Mouse (Mus musculus) MEL (cell line): ENCODE measurements around the gene Ms4a4a. TPM values are rescaled to one million over a fixed set of nuclear protein-coding genes. Genes with fewer than 3 reads are reported as not detected.

ENCODE experiments used
- DNase-seq: peaks from one replicate; pipeline ENCODE4 v3.0.0; 2011; ENCODE audit warnings: low read depth, low spot score
- H3K27ac ChIP-seq: 2 replicates; pipeline ENCODE4 v1.5.1; 2012; ENCODE audit warnings: low read depth, mild to moderate bottlenecking, control low read depth, low read length, moderate library complexity; ENCODE audit not compliant: control insufficient read depth
- H3K27me3 ChIP-seq, 2 experiments: fragments of 150-350 bp in 1 of 2; sonication (generic) in 1 of 2; 2 replicates each; pipeline ENCODE4 v1.6.1; 2012; ENCODE audit warnings: low read length in 2 of 2, mild to moderate bottlenecking in 2 of 2, improper control_type of control experiment in 1 of 2, moderate library complexity in 1 of 2; ENCODE audit not compliant: insufficient read depth in 2 of 2, control insufficient read depth in 1 of 2
- H3K36me3 ChIP-seq, 2 experiments: 2 replicates each; pipeline ENCODE4 v1.6.1; 2012 to 2014; ENCODE audit warnings: low read length in 2 of 2, improper control_type of control experiment in 1 of 2, inconsistent platforms in 1 of 2, mild to moderate bottlenecking in 1 of 2; ENCODE audit not compliant: insufficient read depth in 2 of 2, control insufficient read depth in 1 of 2
- H3K4me1 ChIP-seq, 2 experiments: fragments of 150-350 bp in 1 of 2; sonication (generic) in 1 of 2; 2 replicates each; pipeline ENCODE4 v1.6.1; 2012; ENCODE audit warnings: low read length in 2 of 2, improper control_type of control experiment in 1 of 2, mild to moderate bottlenecking in 1 of 2; ENCODE audit not compliant: insufficient read depth in 2 of 2, control insufficient read depth in 1 of 2
- H3K4me3 ChIP-seq, 2 experiments: fragments of 150-350 bp in 1 of 2; sonication (generic) in 1 of 2; 2 replicates each; pipeline ENCODE4 v1.5.1; 2012; ENCODE audit warnings: low read depth in 2 of 2, low read length in 2 of 2, mild to moderate bottlenecking in 2 of 2, moderate library complexity in 2 of 2, control low read depth in 1 of 2, improper control_type of control experiment in 1 of 2; ENCODE audit not compliant: control insufficient read depth in 1 of 2, insufficient read depth in 1 of 2
- H3K79me2 ChIP-seq: 2 replicates; pipeline ENCODE4 v1.6.1; 2012; ENCODE audit warnings: mild to moderate bottlenecking, low read length, moderate library complexity; ENCODE audit not compliant: control insufficient read depth, poor library complexity, insufficient read depth
- H3K9ac ChIP-seq: 2 replicates; pipeline ENCODE4 v1.6.1; 2012; ENCODE audit warnings: low read depth, mild to moderate bottlenecking, control low read depth, low read length, moderate library complexity; ENCODE audit not compliant: control insufficient read depth, poor library complexity, severe bottlenecking
- H3K9me3 ChIP-seq: fragments of 150-350 bp; sonication (generic); replicated peaks from 2 replicates; pipeline ENCODE4 v1.6.1; 2012; ENCODE audit warnings: mild to moderate bottlenecking, low read length, improper control_type of control experiment, moderate library complexity; ENCODE audit not compliant: insufficient read depth
- BHLHE40 ChIP-seq: IDR thresholded peaks from 2 replicates; pipeline ENCODE4 v1.6.1; 2012; ENCODE audit warnings: low read depth, mild to moderate bottlenecking, inconsistent platforms, low read length, improper control_type of control experiment, borderline replicate concordance
- CHD2 ChIP-seq: IDR thresholded peaks from 2 replicates; pipeline ENCODE4 v1.6.1; 2011; ENCODE audit warnings: low read length, improper control_type of control experiment
- E2F4 ChIP-seq: IDR thresholded peaks from 2 replicates; pipeline ENCODE4 v1.6.1; 2011; ENCODE audit warnings: low read depth, low read length, improper control_type of control experiment, borderline replicate concordance
- ELF1 ChIP-seq: IDR thresholded peaks from 2 replicates; pipeline ENCODE4 v1.6.1; 2014; ENCODE audit warnings: low read depth, mild to moderate bottlenecking, inconsistent platforms, low read length, improper control_type of control experiment, moderate library complexity
- GATA1 ChIP-seq: IDR thresholded peaks from 2 replicates; pipeline ENCODE4 v1.6.1; 2011; ENCODE audit warnings: low read depth, low read length, improper control_type of control experiment
- KAT2A ChIP-seq: conservative IDR thresholded peaks from 2 replicates; pipeline ENCODE4 v1.6.1; 2012; ENCODE audit warnings: low read depth, low read length, improper control_type of control experiment, inconsistent platforms
- MAX ChIP-seq: IDR thresholded peaks from 2 replicates; pipeline ENCODE4 v1.6.1; 2011; ENCODE audit warnings: low read length, improper control_type of control experiment
- MEF2A ChIP-seq: IDR thresholded peaks from 2 replicates; pipeline ENCODE4 v1.6.1; 2014; ENCODE audit warnings: low read depth, mild to moderate bottlenecking, inconsistent platforms, low read length, improper control_type of control experiment; ENCODE audit not compliant: poor library complexity, insufficient replicate concordance, severe bottlenecking; ENCODE audit errors: extremely low read depth
- MYB ChIP-seq: IDR thresholded peaks from 2 replicates; pipeline ENCODE4 v1.6.1; 2011; ENCODE audit warnings: mild to moderate bottlenecking, low read depth, low read length, improper control_type of control experiment
- MYC ChIP-seq: IDR thresholded peaks from 2 replicates; pipeline ENCODE4 v1.6.1; 2011; ENCODE audit warnings: low read depth, mild to moderate bottlenecking, low read length, improper control_type of control experiment, moderate library complexity
- NELFE ChIP-seq: IDR thresholded peaks from 2 replicates; pipeline ENCODE4 v1.6.1; 2011; ENCODE audit warnings: low read depth, low read length, improper control_type of control experiment
- NRF1 ChIP-seq: IDR thresholded peaks from 2 replicates; pipeline ENCODE4 v1.6.1; 2014; ENCODE audit warnings: low read depth, mild to moderate bottlenecking, inconsistent platforms, low read length, improper control_type of control experiment, moderate library complexity; ENCODE audit not compliant: poor library complexity, insufficient read depth, severe bottlenecking
- POLR2A ChIP-seq, 2 experiments: IDR thresholded peaks; 2 replicates each; pipeline ENCODE4 v1.6.1; 2011 to 2012; ENCODE audit warnings: low read length in 2 of 2, mild to moderate bottlenecking in 2 of 2, control low read depth in 1 of 2, improper control_type of control experiment in 1 of 2, low read depth in 1 of 2, moderate library complexity in 1 of 2; ENCODE audit not compliant: control insufficient read depth in 1 of 2, insufficient read depth in 1 of 2, poor library complexity in 1 of 2
- POLR2AphosphoS2 ChIP-seq: IDR thresholded peaks from 2 replicates; pipeline ENCODE4 v1.6.1; 2011; ENCODE audit warnings: low read length, improper control_type of control experiment
- TAL1 ChIP-seq: IDR thresholded peaks from 2 replicates; pipeline ENCODE4 v1.6.1; 2012; ENCODE audit warnings: mild to moderate bottlenecking, inconsistent platforms, low read length, moderate library complexity, mixed read lengths
- TBP ChIP-seq: IDR thresholded peaks from 2 replicates; pipeline ENCODE4 v1.8.0; 2011; ENCODE audit warnings: low read depth, low read length, improper control_type of control experiment
- UBTF ChIP-seq: IDR thresholded peaks from 2 replicates; pipeline ENCODE4 v1.6.1; 2012; ENCODE audit warnings: low read depth, mild to moderate bottlenecking, inconsistent platforms, low read length, improper control_type of control experiment, moderate library complexity, borderline replicate concordance; ENCODE audit not compliant: insufficient read depth
- USF1 ChIP-seq: IDR thresholded peaks from 2 replicates; pipeline ENCODE4 v1.6.1; 2014; ENCODE audit warnings: low read depth, mild to moderate bottlenecking, inconsistent platforms, low read length, improper control_type of control experiment, moderate library complexity
- USF2 ChIP-seq, 2 experiments: IDR thresholded peaks; 2 replicates each; pipeline ENCODE4 v1.6.1; 2011 to 2012; ENCODE audit warnings: improper control_type of control experiment in 2 of 2, low read length in 2 of 2, borderline replicate concordance in 1 of 2, inconsistent platforms in 1 of 2, low read depth in 1 of 2, mild to moderate bottlenecking in 1 of 2; ENCODE audit not compliant: insufficient read depth in 1 of 2
- ZC3H11A ChIP-seq: IDR thresholded peaks from 2 replicates; pipeline ENCODE4 v1.6.1; 2012; ENCODE audit warnings: low read depth, mild to moderate bottlenecking, inconsistent platforms, low read length, improper control_type of control experiment
- ZKSCAN1 ChIP-seq: IDR thresholded peaks from 2 replicates; pipeline ENCODE4 v1.6.1; 2012; ENCODE audit warnings: low read depth, mild to moderate bottlenecking, inconsistent platforms, low read length, improper control_type of control experiment, moderate library complexity
- ZNF384 ChIP-seq: IDR thresholded peaks from 2 replicates; pipeline ENCODE4 v1.6.1; 2012; ENCODE audit warnings: low read depth, mild to moderate bottlenecking, inconsistent platforms, low read length, improper control_type of control experiment
- polyA plus RNA-seq, 2 experiments: library from polyadenylated mRNA; stranded (reverse) in 1 of 2; unstranded in 1 of 2; fragments of >175 nt in 1 of 2; fragments of >200 nt in 1 of 2; gene quantifications; 2 replicates each; pipeline versions ENCODE4 v1.2.1 to v1.2.4; 2012; ENCODE audit warnings: low replicate concordance in 2 of 2, low read depth in 1 of 2; ENCODE audit not compliant: insufficient read length in 2 of 2, insufficient read depth in 1 of 2, missing spikeins in 1 of 2
- total RNA-seq: library from RNA; depleted of rRNA; stranded (reverse); fragments of 300-350 nt; gene quantifications from 2 replicates; pipeline ENCODE4 v1.2.3, GENCODE M21; 2012

The Ms4a4a gene
- total and polyA plus RNA-seq, 3 experiments, result not detected

- H3K9me3 ChIP-seq, result no peaks in the 10 kb centered on the region
- no peak overlapping the region for H3K27ac ChIP-seq
- H3K4me3 ChIP-seq, result no peak overlapping the region
- H3K9ac ChIP-seq, result no peak overlapping the region
- H3K79me2 ChIP-seq, result no peaks in the 10 kb centered on the region
- H3K4me1 ChIP-seq, result no peaks in the 10 kb centered on the region
- DNase-seq, result no peak
- TF ChIP-seq ELF1 (no peak), ZNF384 (no peak), USF2 (IDR thresholded peaks at IDR 0.05; ENCODE audit: borderline replicate concordance in 1 of 2, insufficient read depth in 1 of 2, low read depth in 1 of 2, low read length in 2 of 2) (no peak), ZKSCAN1 (no peak), UBTF (no peak), MEF2A (no peak), POLR2AphosphoS2 (no peak), NELFE (no peak), MYB (no peak), ZC3H11A (no peak)
- no peaks in the 10 kb centered on the region for H3K27me3 ChIP-seq
- no peaks in the 10 kb centered on the region for H3K36me3 ChIP-seq
Measured at GRCm38 (mm10) chr19:11408591-11408990, 33.3 kb downstream of the Ms4a4a start.

- no peak overlapping the region for H3K9ac ChIP-seq
- H3K27me3 ChIP-seq, result no peaks in the 10 kb centered on the region
- H3K27ac ChIP-seq, result no peak overlapping the region
- H3K4me3 ChIP-seq, result no peak overlapping the region
- no peaks in the 10 kb centered on the region for H3K79me2 ChIP-seq
- no peaks in the 10 kb centered on the region for H3K4me1 ChIP-seq
- H3K9me3 ChIP-seq, result no peaks in the 10 kb centered on the region
- no peak for TF ChIP-seq CHD2
- TF ChIP-seq POLR2A (IDR thresholded peaks at IDR 0.05; ENCODE audit: control insufficient read depth in 1 of 2, insufficient read depth in 1 of 2, low read depth in 1 of 2, low read length in 2 of 2, poor library complexity in 1 of 2), result no peak
- TF ChIP-seq BHLHE40, result no peak
- no peak for TF ChIP-seq E2F4
- no peak for TF ChIP-seq ELF1
- TF ChIP-seq MYC, result no peak
- no peak for TF ChIP-seq ZC3H11A
- TF ChIP-seq MEF2A, result no peak
- no peak for TF ChIP-seq NELFE
- TF ChIP-seq TBP, result no peak
- no peak for TF ChIP-seq KAT2A
- no peak for TF ChIP-seq TAL1
- TF ChIP-seq USF1, result no peak
- no peak for TF ChIP-seq GATA1
- TF ChIP-seq ZNF384, result no peak
- no peak for TF ChIP-seq MAX
- TF ChIP-seq NRF1, result no peak
- no peaks in the 10 kb centered on the region for H3K36me3 ChIP-seq
- DNase-seq, result no peak
Measured at GRCm38 (mm10) chr19:11411640-11412039, 36.3 kb downstream of the Ms4a4a start.
